Comparison of ENCODE assay signal across 8 mouse cellular contexts in genomic region chr11:69990850-69991691, GRCm38 (mm10). TPM values are rescaled to one million over a fixed set of nuclear protein-coding genes. Genes with fewer than 3 reads are reported as not detected.
A peak's percentile ranks its signal among the peaks of the same experiment; 100 is the strongest.
DNase-seq lines count a peak whose midpoint lies in the region; ATAC-seq lines count a peak whose summit lies in the region.

Gene Gabarap, plus strand, starts transcription at chr11:69991143.

- WGBS in heart, embryonic 10.5 days, result under 1% methylated on average over 40 of the region's 40 CpGs
- WGBS in kidney, embryonic 15.5 days, result under 1% methylated on average over 40 of the region's 40 CpGs

- H3K4me1 ChIP-seq in heart, embryonic 10.5 days, result peaks cover 19% of the 10 kb centered on the region
- peaks cover 24% of the 10 kb centered on the region for H3K4me1 ChIP-seq in kidney, embryonic 15.5 days

- peak; percentile 74 for ATAC-seq in erythroblast, adult 5-6 weeks (replicated peaks; ENCODE audit: low FRiP score, poor library complexity, severe bottlenecking)
- peak; percentile 78 for ATAC-seq in kidney, embryonic 15.5 days (replicated peaks; ENCODE audit: low FRiP score)
- peak; percentile 64 for ATAC-seq in monocyte, adult 5-6 weeks (replicated peaks; ENCODE audit: insufficient number of reproducible peaks, low FRiP score, low TSS enrichment, poor library complexity, severe bottlenecking)

- H3K4me3 ChIP-seq in heart, embryonic 10.5 days, result peak within 1 kb of the TSS; percentile 83
- H3K4me3 ChIP-seq in kidney, embryonic 15.5 days (replicated peaks), result peak within 1 kb of the TSS; percentile 59

- peak within 1 kb of the TSS; percentile 66 for H3K4me2 ChIP-seq in kidney, embryonic 15.5 days

- peak within 1 kb of the TSS; percentile 64 for H3K9ac ChIP-seq in kidney, embryonic 15.5 days

- peak; percentile 96 to 98 for DNase-seq in B cell, adult 2 months
- peak; percentile 99 for DNase-seq in brain, adult 2 months (ENCODE audit: low read depth, low spot score)
- DNase-seq in heart, embryonic 10.5 days (ENCODE audit: low spot score), result peak; percentile 98
- peak; percentile 97 for DNase-seq in liver
- peak; percentile 96 to 97 for DNase-seq in spleen, postnatal 4 days (ENCODE audit: low spot score in 2 of 2)

- peak within 1 kb of the TSS; percentile 95 for H3K27ac ChIP-seq in heart, embryonic 10.5 days
- peak within 1 kb of the TSS; percentile 95 for H3K27ac ChIP-seq in kidney, embryonic 15.5 days

- H3K27me3 ChIP-seq in heart, embryonic 10.5 days (ENCODE audit: insufficient read depth, poor library complexity, severe bottlenecking), result no peaks in the 10 kb centered on the region
- H3K27me3 ChIP-seq in kidney, embryonic 15.5 days, result no peaks in the 10 kb centered on the region

- no peaks in the 10 kb centered on the region for H3K9me3 ChIP-seq in heart, embryonic 10.5 days
- no peaks in the 10 kb centered on the region for H3K9me3 ChIP-seq in kidney, embryonic 15.5 days (replicated peaks)

- H3K36me3 ChIP-seq in heart, embryonic 10.5 days, result peaks cover 61% of the 10 kb centered on the region
- peaks cover 63% of the 10 kb centered on the region for H3K36me3 ChIP-seq in kidney, embryonic 15.5 days

RNA-seq across cellular contexts. Expression of gene Gabarap, which starts in this region (rescaled TPM):
- 328 and 394 TPM in 2 replicates for total RNA-seq in erythroblast, adult 5-6 weeks (2015; ENCODE audit: low replicate concordance)
- 127 and 214 TPM in 2 replicates for total RNA-seq in erythroblast, adult 5-6 weeks (2017; ENCODE audit: low replicate concordance)
- polyA plus RNA-seq in heart, embryonic 10.5 days (2016; fragmentation: Nextera tagmentation; extraction: Ambion mirVana), result 365 and 379 TPM in 2 replicates
- 447 and 450 TPM in 2 replicates for polyA plus RNA-seq in kidney, embryonic 15.5 days (2015; fragmentation: Nextera tagmentation; extraction: Ambion mirVana)
- 244 to 340 TPM (median 296 TPM) in 3 replicates for total RNA-seq in monocyte, adult 5-6 weeks (2017)

Comparison
In these comparisons a context has a peak if more than half of its experiments do, and no peak if none do; other contexts are left out.
1. Peak in every context shown above with its lines: DNase-seq, ATAC-seq, H3K4me3 ChIP-seq and H3K27ac ChIP-seq.